Mouse (Mus musculus) adrenal gland, postnatal 4 days (tissue): ENCODE results near the gene Gnb5. TPM values are rescaled to one million over a fixed set of nuclear protein-coding genes. Genes with fewer than 3 reads are reported as not detected.

Source experiments
- DNase-seq, 2 experiments: peaks; one replicate each; pipeline ENCODE4 v3.0.0; 2021 to 2022; ENCODE audit warnings: low spot score in 2 of 2, mixed read lengths in 2 of 2
- long read RNA-seq, 2 experiments: library from polyadenylated mRNA; stranded (forward); transcript quantifications; one replicate each; pipeline ENCODE4 v2.0.0; 2021
- total RNA-seq, 2 experiments: library from RNA; stranded (reverse); gene quantifications; 2 replicates each; pipeline ENCODE4 v1.2.3; 2021

Gene Gnb5
- 10 to 100 TPM; 33.8 to 37.2 TPM for total RNA-seq
- long read RNA-seq, experiment 1, transcript Gnb5-206 (11 exons, 2,105 nt), result major isoform, 40 of 43 reads
- long read RNA-seq, experiment 1, partial matches to known transcripts, result 0 of 43 reads
- long read RNA-seq, experiment 1, other reads (novel, unspliced or antisense), result 3 of 43 reads
- long read RNA-seq, experiment 2, transcript Gnb5-206 (11 exons, 2,105 nt), result major isoform, 95 of 108 reads
- long read RNA-seq, experiment 2, partial matches to known transcripts, result 10 of 108 reads
- long read RNA-seq, experiment 2, other reads (novel, unspliced or antisense), result 3 of 108 reads

DNA sequence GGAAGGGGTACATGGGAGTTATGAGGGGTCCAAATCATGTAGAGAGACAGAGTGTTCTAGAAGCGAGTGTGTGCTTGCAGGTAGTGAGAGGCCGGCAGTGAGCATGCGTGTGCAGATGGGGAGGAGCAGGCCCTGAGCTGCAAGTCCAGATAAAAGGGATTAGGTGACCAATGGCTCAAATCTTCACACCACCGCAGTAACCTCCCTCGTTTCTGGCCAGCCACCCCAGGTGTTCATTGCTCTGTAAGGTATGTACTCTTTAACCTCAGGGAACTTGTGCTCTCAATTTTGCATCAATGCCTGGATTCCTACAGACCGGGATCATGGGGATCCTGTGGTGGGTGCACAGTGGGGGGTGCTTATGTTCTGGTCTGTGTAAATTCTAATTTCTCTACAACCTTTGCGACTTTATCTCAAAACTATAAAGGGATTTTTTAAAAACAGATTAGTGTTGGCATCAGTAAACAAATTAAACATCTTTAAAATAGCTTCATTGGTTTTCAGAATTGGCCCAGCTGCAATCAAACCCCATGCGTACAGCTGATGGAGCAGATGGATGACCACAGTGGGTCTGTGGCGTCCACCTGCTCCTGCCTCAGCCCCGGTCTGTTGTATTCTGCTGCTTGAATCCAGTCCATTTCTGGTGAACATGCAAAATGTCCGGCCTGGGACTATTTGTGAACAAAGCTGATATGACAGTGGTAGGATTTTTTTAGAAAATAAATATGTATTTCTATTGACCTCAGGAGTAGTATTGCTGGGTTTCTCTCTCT lies at the start of gene Gnb5:
Gene Gnb5 (plus strand): TSS at position 163 of the 773 bp plus-strand sequence.
- DNase-seq, result no peak

DNA sequence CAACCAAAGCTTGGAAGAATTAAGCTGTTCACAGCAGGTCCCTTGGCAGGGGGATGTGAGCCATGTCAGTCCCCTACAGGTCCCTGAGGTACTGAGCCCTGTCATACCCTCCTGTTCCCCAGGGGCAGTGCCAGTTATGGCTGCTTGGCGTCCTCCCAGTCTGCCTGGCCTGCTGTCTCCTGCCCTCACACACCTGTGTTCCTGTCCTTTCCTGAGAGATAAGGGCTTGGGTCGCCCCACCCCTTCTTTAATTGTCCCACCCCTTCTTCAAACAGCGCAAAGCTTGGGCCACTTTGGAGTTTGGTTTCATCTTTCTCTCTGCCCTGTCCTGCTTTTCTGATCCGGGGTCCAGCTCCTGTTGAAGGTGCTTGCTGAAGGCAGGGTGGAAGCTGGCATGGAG lies 47.3 kb upstream of the Gnb5 start:
- no peak for DNase-seq

DNA sequence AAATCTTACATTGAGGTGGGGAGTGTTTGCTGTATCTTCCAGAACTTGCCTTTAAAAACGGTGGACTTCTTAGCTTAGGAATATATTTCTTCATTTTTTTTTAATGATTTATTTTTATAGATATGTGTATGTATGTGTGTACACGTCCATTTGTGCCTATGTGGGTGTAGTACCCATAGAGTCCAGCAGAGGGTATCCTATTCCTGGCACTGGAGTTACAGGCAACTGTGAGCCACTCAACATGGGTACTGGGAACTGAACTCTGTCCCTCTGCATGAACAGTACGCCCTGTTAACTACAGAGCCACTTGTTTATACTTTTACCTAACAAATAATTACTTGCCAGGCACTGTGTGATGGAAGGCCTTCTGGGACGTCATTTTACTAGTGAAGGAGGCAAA lies 46.4 kb upstream of the Gnb5 start:
- no peak for DNase-seq

DNA sequence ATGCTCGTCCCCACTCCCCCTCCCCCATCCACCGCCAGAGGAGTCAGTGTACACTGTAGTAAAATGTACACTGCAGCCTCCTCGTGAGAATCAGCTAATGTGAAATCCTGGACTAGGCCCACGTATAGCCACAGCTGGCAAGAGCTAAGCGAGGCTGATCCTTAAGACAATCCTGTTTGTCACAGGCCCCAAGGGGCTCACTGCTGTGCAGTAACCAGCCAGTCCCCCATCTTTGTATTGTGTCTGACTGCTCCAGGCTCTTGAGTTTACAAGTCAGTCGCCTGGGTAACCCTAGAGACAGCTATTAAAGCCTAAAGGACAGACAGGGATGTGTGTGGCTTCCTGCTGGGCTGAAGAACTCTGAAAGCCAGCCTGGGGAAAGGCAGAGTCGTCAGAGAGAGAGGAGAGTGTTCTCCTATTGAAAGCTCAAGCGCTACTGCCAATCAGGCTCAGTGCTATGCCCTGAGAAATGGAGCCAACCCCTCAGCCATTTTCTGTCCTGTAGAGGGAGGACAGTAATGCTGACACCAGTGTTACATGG lies 44.7 kb upstream of the Gnb5 start:
- no peak for DNase-seq

DNA sequence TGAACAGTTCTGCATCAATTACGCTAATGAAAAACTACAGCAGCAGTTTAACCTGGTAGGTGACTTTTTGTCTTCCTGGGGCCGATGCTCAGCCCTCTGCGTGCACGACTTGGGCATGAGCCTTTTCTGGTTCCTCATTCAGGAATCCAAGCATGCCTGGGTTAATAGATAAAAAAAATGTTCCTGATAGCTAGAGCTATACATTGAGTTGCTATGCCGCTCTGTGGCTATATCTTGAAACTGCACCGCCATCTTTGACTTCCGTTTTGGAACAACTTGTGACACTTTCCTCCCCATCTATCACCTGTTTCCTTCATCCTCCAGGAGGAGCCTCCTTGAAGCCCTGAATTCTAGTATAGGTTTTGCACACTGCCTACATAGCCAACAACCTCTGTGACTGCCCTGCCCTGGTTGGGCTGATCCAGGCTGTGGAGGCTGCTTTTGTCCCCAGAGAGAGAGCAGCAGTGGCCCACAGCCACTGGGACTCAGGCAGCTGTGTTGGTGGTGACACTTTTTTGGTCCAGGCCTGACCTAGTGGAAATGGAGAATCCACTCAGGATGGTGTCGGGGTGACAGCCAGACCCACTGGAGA lies 43.8 kb upstream of the Gnb5 start:
- DNase-seq, result no peak

DNA sequence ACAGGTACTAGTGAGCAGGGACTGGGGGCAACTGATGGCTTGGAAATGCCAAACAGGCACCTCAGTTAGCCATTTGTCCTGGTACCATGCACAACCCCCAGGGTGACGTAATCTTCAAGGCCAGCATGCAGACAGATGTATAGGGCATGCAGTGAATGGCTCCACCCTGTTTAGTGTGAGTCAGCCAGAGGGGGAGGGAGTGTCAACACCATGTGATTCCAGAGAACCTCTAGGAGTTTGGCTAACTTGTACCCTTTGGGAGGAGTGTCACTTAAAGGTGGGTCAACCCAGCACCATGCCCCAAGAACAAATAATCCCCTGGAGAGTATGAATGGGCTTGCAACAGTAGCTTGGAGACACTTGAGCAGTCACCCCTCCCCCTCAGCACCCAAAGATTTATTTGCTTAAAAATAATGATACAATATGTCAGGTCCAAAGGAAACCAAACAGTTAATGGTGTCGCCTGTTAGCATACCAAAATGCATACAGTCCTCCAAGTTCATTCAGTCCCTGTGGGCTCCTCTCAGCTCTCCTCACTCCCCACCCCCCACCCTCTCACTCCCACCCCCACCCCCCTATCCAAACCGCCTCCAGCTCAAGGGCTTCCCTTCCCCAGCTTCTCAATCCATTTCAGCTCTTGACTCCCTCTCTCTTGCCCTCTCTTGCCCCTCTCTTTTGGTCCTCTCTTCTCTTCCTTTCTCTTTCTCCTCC lies 41.9 kb upstream of the Gnb5 start:
- no peak for DNase-seq

DNA sequence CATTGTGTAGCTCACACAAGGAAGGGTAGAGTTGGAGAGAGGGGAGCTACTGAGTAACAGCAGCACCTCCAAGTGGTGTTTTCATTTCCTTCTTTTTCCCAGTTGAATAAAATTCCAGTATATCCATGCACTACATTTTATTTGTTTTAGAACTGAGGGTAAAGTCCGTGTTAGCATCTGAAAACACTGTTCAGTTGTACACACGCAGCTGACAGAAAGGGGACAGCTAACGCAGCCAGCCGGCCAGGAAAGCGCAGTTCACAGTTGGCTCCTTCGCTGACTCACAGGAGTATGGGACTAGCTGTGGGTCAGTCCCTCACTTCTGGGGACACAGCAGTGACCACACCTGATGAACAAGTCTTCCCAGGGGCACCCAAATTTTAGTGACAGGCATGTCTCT lies 38.9 kb upstream of the Gnb5 start:
- DNase-seq, result no peak

DNA sequence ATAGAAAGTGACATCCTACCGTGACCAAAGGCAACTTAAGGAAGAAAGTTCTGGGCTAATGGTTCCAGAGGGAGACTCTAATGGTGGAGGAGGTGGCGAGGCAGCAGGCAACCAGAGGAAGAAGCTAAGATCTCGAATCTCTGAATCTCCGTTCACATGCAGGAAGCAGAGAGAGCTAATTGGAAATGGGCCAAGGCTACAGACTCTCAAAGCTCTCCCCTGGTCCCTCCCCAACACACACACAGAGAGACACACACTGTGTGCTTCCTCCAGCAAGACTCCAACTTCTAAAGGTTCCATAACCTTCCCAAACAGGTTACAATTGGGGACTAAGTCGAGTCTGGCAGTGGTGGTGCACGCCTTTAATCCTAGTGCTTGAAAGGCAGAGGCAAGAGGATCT lies 35.7 kb upstream of the Gnb5 start:
- DNase-seq, result no peak

DNA sequence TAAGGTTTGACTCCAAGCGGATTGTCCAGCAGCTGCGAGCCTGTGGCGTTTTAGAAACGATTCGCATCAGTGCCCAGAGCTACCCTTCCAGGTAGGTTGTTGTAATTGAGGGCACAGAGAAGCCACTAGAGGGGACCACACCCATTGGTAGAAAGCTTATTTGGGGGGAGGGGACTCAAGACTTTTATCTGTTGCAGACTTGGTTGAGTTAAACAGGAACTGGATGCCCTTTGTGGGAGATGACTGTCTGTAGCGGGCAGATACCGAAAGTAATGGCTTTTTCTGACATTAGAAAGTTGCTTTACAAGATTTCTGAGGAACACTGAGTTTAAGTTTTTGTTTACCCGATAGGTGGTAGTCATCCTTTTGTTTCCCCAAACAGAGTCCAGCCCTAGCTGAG lies 34.5 kb upstream of the Gnb5 start:
- no peak for DNase-seq

DNA sequence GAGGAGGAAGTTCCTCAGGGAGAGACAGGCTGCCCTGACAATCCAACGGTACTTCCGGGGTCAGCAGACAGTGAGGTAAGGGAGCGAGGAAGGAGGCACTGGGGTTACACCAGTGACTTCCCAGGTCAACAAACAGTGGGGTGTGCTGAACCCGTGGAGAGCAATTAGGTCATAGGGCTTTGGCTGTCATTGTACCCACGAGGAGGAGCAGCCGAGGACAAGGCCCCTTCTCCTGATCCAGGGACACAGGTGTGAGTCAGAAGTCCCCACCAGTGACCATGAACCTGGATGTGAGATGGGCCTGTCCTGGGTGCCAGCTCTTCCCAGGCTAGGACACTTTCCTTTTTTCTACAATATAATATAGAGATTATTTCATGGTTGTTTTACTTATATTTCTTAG lies 32.4 kb upstream of the Gnb5 start:
- no peak for DNase-seq

DNA sequence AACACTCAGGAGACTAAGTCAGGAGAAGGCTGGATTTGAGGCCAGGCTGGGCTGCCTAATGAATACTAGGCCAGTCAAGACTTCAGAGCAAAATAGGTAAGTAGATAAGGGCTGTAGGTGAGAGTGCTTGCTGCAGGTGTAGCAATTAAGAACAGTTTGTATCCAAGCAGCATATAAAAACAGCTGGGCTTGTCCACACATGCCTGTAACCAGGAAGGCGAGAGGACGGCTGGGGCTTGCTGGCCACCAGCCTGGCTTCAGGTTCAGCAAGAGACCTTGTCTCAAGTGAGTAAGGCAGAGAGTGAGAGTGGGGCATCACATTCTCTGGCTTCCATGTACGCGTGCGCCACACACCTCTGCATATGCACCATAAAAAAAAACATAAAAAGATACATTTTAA lies 31.6 kb upstream of the Gnb5 start:
- no peak for DNase-seq

DNA sequence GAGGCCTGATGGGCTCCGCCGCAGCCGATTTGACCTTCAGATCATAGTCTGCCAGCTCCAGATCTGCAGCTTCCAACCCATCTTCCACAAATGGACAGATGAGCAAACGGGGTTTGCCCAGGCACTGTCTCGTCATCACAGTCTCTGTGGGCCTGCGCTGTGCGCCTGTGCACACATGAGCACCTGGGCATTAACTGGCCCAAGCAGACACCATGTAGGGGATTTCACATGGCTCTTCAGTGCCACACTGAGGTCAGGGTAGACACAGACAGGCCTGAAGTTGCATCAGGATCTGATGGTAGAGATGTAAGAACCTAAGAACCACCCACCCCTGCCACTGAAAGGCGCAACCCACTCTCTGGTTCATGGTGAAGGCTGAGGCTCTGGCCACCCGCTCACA lies 31.0 kb upstream of the Gnb5 start:
- no peak for DNase-seq

DNA sequence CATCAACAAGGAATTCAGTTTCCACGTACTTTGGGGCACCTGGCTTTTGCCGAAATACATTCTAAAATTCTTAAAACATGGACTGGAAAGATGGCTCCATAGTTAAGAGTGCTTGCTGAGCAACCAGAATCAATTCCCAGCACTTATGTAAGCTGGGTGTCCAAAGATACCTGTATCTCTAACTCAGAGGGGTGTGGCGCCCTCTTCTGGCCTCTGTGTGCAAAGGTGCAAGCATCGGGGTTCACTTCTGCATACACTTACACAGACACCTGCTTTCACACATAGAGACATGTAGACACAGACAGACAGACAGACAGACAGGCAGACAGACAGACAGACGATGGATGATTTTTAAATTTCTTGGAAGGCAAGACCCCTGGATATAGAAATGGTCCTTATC lies 25.3 kb upstream of the Gnb5 start:
- DNase-seq, result peak in 1 of 2 experiments; percentile 20

DNA sequence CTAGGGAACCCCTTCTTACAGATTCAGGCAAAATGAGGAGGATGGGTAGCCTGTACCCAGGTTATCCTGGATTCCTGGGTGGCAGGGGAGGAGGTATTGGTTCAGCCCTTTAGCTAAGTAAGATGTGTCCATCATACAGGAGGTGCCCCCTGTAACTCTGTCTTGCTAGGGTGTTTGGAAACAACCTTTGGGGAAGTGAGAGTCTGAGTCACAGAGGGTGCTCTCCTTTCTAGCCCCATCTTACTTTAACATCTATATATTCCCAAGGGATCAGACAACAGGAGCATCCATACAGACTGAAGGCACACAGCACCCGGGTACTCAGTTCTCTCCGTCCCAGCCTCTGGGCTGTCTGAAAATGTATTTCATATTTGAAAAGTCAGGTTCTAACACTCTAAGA lies 23.9 kb upstream of the Gnb5 start:
- no peak for DNase-seq

DNA sequence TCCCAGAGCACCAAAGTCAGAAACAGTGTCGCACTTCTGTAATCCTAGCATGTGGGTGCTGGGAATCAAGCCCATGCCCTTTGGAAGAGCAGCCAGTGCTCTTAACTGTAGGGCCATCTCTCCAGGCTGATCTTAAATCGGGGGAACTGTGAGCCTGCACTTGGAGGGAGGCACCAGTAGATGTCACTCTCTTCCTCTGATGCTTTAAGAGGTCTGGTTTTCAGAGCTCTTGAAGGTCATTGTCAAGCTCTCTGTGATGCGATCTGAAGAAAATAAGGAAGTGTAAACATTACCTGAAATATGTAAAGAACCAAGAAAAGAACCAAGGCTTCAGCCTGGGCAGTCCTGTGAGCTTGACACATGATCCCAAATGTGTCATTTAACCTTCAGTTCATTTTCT lies 23.3 kb upstream of the Gnb5 start:
- DNase-seq, result no peak

DNA sequence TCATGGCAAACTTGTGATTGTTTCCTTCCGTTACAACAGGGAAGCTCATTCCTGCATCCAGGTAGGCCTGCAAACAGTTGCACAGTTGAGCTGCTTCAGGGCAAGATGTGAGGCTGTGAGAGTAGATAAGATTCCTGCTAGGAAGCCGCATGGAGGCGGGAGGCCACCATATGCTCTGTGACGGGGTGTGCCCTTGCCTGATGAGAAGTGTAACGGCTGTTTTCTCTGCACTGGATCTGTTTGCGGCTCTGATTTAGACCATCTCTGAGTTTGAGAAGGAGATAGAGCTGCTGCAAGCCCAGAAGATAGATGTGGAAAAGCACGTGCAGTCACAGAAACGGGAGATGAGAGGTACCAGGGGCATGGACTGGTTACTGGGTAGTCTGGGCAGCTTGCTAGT lies 22.5 kb upstream of the Gnb5 start:
- DNase-seq, result no peak

DNA sequence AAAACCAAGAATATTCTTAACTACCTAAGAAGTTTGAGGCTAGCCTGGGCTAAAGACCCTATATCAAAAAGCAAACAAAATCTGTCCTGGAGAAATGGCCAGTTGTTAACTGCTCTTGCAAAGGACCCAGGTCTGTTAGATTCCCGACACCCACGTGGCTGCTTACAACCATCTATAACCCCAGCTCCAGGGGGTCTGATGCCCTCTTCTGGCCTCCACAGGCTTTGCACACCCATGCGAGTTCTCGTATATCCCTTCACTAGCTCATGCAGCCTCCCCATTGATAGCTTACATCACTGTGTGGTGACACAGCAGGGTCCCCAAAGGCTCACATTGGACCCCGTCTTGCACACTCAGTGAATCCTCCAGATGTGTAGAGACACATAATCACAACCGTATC lies 20.7 kb upstream of the Gnb5 start:
- no peak for DNase-seq

DNA sequence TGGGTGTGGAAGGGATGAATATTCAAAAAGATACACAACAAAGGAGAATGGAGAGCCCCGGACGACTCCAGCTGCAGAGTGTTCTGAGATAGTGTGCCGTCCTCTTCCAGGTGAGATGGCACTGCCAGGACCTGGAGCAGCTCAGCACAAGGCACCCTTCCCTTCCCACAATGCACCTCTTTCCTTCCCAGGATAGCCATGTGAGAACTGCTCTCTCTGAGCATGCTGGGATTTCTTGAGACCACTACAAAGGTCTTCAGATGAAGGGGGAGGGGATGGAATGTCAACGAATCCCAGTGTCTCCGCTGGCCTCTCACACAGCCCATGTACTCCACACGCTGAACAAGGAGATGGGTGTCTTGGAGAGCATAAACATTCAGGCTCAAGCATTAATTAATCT lies 18.5 kb upstream of the Gnb5 start:
- no peak for DNase-seq

DNA sequence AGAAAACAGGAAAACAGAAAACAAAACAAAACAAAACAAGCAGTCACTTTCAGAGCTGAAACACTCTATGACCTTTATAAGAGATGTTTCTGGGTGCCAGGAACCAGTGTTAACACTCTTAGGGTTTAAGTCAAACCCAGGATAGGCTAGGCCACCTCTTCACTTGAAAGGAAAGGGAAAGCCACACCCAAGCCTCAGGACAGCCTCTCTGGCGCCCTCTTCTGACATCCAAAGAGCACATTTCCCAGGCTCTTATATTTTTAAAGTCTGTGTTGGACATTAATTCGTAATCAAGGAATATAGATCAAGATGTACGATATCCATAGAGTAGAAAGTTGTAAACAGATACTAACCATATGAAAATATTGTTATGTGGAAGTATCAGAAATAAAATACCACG lies 16.5 kb upstream of the Gnb5 start:
- DNase-seq, result no peak

DNA sequence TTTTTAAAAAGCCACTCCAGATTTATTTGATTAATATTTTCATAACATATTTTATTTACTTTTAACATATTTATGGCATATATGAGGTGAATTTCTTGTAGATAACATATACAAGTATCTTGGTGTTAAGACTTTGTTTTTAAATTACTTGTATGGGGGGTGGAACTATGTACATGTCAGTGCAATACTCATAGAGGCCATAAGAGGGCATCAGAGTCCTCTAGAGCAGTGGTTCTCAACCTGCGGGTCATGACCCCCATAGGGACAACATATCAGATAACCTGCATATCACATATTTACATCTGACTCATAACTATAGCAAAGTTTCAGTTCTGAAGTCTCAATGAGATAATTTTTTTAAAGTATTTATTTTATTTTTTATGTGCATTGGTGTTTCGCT lies 6.7 kb upstream of the Gnb5 start:
- no peak for DNase-seq

DNA sequence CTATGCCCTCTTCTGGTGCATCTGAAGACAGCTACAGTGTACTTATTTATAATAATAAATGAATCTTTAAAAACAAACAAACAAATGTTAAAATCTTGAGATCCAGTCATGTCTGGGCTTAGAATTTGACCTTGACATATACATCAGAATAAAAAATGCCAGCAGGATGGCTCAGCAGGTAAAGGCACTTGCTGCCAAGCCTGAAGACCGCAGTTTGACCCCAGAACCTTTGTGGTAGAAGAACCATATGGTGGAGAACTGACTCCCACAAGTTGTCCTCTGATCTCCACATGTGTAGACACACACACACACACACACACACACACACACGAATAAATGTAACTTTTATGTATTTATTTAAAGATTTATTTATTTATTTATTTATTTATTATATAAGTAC lies 3.1 kb upstream of the Gnb5 start:
- DNase-seq, result no peak
